Mouse (Mus musculus) neural tube, embryonic 11.5 days (tissue): ENCODE measurements at regions not wholly inside any gene's neighbourhood (a gene's known extent, or its start where the extent isn't known, plus 50 kb on each side); places are given as distances from the start of the nearest gene placed in this dataset.
A peak's percentile ranks its signal among the peaks of the same experiment; 100 is the strongest.

ENCODE experiments used
- ATAC-seq: fragments of 200-750 bp; cut with Nextera tagmentation; 2 replicates; pipeline ENCODE4 v1.8.0; 2017; ENCODE audit warnings: moderate number of reproducible peaks, mild to moderate bottlenecking, moderate TSS enrichment, moderate library complexity; ENCODE audit not compliant: insufficient read depth, low FRiP score, low TSS enrichment
- DNase-seq: peaks from one replicate; pipeline ENCODE4 v3.0.0-alpha.2; 2015; ENCODE audit warnings: low spot score
- H3K27ac ChIP-seq: fragments of 300-500 bp; sonication (generic); 2 replicates; pipeline ENCODE4 v1.5.1; 2014; ENCODE audit warnings: low read depth, mild to moderate bottlenecking, low read length
- H3K27me3 ChIP-seq: fragments of 300-500 bp; sonication (generic); 2 replicates; pipeline ENCODE4 v1.6.1; 2014; ENCODE audit warnings: mild to moderate bottlenecking, low read length, mixed read lengths; ENCODE audit not compliant: control insufficient read depth, insufficient read depth
- H3K36me3 ChIP-seq: fragments of 300-500 bp; sonication (generic); 2 replicates; pipeline ENCODE4 v1.6.1; 2014; ENCODE audit warnings: mild to moderate bottlenecking, low read length, moderate library complexity, mixed read lengths; ENCODE audit not compliant: control insufficient read depth, insufficient read depth
- H3K4me1 ChIP-seq: fragments of 300-500 bp; sonication (generic); 2 replicates; pipeline ENCODE4 v1.6.1; 2014; ENCODE audit warnings: low read length, mixed read lengths; ENCODE audit not compliant: control insufficient read depth, insufficient read depth
- H3K4me2 ChIP-seq: fragments of 300-500 bp; sonication (generic); 2 replicates; pipeline ENCODE4 v1.6.1; 2014; ENCODE audit warnings: low read depth, mild to moderate bottlenecking, moderate library complexity
- H3K4me3 ChIP-seq: fragments of 300-500 bp; sonication (generic); 2 replicates; pipeline ENCODE4 v1.5.1; 2014; ENCODE audit warnings: low read depth, low read length
- H3K9ac ChIP-seq: fragments of 300-500 bp; sonication (generic); 2 replicates; pipeline ENCODE4 v1.6.1; 2014; ENCODE audit warnings: mild to moderate bottlenecking, low read length
- H3K9me3 ChIP-seq: fragments of 300-500 bp; sonication (generic); 2 replicates; pipeline ENCODE4 v1.6.1; 2016; ENCODE audit warnings: low read length; ENCODE audit not compliant: control insufficient read depth
- WGBS: fragments of 180-500 bp; shearing (Covaris S2); extraction: QIAGEN DNeasy Blood & Tissue Kit; methylation state at CpG from one replicate; pipeline ENCODE4 v1.1.7; 2014; 5-methylcytosine and 5-hydroxymethylcytosine counted together

GRCm38 (mm10) chr14:58938601-58938970, 204.1 kb downstream of the 1700129C05Rik start:
- no peaks in the 10 kb centered on the region for H3K9me3 ChIP-seq

GRCm38 (mm10) chr14:58937791-58938600, 204.7 kb downstream of the 1700129C05Rik start:
- WGBS: 48% methylated on average over 12 of the region's 12 CpGs
- ATAC-seq: no peak
- H3K27ac ChIP-seq: no peak overlapping the region

More at GRCm38 (mm10) chr14:58938601-58938970, 204.1 kb downstream of the 1700129C05Rik start:
- Histone ChIP-seq H3K4me3 (no peak overlapping the region), H3K9ac (no peak overlapping the region), H3K27ac (no peak overlapping the region), H3K27me3 (no peaks in the 10 kb centered on the region), H3K36me3 (no peaks in the 10 kb centered on the region), H3K4me1 (peaks cover 4% of the 10 kb centered on the region; the same call in 1 of the 2 replicates), H3K4me2 (no peak overlapping the region)
- DNase-seq (no peak), ATAC-seq (no peak)
- WGBS: 50% methylated on average over 5 of the region's 5 CpGs

DNA sequence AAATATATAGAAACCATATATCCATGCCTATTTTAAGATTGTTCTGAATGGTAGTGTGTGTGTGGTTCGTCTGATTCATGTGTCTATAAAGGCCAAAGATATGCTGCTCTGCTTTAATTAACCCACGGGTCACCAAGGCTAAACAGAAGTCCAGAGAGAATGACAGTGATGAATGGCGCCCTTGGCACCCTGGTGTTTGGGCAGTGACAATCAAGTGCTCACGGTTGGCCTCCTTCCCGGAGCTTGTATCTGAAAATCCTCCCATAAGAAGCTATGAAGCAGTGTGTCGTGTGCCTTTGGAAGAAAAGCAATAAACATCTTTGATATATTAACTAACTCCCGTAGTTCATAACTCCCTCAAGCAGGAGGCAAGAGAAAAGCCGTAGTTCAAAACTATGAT, 205.4 kb downstream of the 1700129C05Rik start:
- H3K4me2 ChIP-seq: no peak overlapping the region
- H3K36me3 ChIP-seq: no peaks in the 10 kb centered on the region
- peak; percentile 55 for DNase-seq
- no peak overlapping the region for H3K27ac ChIP-seq
- WGBS: 18% methylated on average over 8 of the region's 8 CpGs
- no peak for ATAC-seq
- no peak overlapping the region for H3K4me3 ChIP-seq
- peaks cover 4% of the 10 kb centered on the region; the same call in 1 of the 2 replicates for H3K4me1 ChIP-seq
- no peaks in the 10 kb centered on the region for H3K9me3 ChIP-seq
- H3K27me3 ChIP-seq: no peaks in the 10 kb centered on the region
- no peak overlapping the region for H3K9ac ChIP-seq

More at GRCm38 (mm10) chr14:58937791-58938600, 204.7 kb downstream of the 1700129C05Rik start:
- DNase-seq: peak; percentile 11
- H3K4me1 ChIP-seq: peaks cover 4% of the 10 kb centered on the region; the same call in 1 of the 2 replicates
- H3K36me3 ChIP-seq: no peaks in the 10 kb centered on the region
- H3K4me2 ChIP-seq: no peak overlapping the region
- no peak overlapping the region for H3K9ac ChIP-seq
- no peak overlapping the region for H3K4me3 ChIP-seq
- no peaks in the 10 kb centered on the region for H3K9me3 ChIP-seq
- H3K27me3 ChIP-seq: no peaks in the 10 kb centered on the region

DNA sequence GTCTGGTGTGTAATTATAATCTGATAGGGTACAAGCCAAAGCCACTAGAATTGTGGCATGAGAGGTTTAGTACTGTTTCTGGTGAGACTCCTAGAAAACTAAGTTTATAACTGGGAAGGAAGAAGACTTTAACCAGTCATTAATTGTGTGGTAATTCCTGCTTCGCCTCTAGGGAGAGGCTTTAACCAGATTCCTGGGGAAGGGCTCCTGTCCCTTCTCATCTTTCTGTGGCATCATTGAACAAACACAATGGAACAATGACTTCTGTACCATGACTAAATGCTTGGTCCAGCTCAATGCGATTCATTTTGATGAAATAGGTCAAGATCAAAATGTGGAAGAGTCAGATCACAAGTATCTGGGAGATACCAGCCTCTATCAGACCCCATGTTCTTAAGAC, 206.6 kb downstream of the 1700129C05Rik start:
- Histone ChIP-seq H3K27me3 (no peaks in the 10 kb centered on the region), H3K4me3 (no peak overlapping the region), H3K27ac (no peak overlapping the region), H3K4me1 (peaks cover 4% of the 10 kb centered on the region; the same call in 1 of the 2 replicates), H3K36me3 (no peaks in the 10 kb centered on the region), H3K4me2 (no peak overlapping the region), H3K9ac (no peak overlapping the region), H3K9me3 (no peaks in the 10 kb centered on the region)
- 32% methylated on average over 2 of the region's 2 CpGs for WGBS
- ATAC-seq (no peak), DNase-seq (no peak)

GRCm38 (mm10) chr14:58917853-58918252, 224.8 kb downstream of the 1700129C05Rik start:
- H3K27me3 ChIP-seq: no peaks in the 10 kb centered on the region
- whole genome bisulfite sequencing: 73% methylated on average over 9 of the region's 9 CpGs
- ATAC-seq (no peak), DNase-seq (no peak)
- no peaks in the 10 kb centered on the region for H3K9me3 ChIP-seq
- no peak overlapping the region for H3K9ac ChIP-seq
- H3K4me2 ChIP-seq: no peak overlapping the region
- no peak overlapping the region for H3K4me3 ChIP-seq
- H3K4me1 ChIP-seq: no peaks in the 10 kb centered on the region
- H3K27ac ChIP-seq: no peak overlapping the region
- no peaks in the 10 kb centered on the region for H3K36me3 ChIP-seq

DNA sequence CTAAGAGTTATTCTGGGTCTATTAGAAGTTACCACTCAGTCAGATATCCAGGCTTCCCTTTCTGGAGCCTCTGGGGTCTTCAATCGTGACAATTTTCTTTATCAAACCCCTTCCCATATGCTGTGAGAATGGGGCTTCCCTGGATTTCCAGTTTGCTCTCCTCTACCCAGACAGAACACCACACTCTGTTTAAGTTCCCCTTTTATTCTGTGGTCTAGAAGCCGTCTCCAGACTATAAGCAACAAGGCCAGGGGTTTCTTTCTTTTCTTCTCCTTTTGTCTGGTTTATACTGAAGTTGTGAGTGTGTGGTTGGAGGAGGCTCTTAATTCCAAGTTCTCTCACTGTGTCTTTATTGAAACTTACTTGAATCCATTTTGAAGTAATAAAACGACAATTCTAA, 225.5 kb downstream of the 1700129C05Rik start:
- ATAC-seq: no peak
- WGBS: 78% methylated on average over 3 of the region's 3 CpGs
- no peaks in the 10 kb centered on the region for H3K36me3 ChIP-seq

DNA sequence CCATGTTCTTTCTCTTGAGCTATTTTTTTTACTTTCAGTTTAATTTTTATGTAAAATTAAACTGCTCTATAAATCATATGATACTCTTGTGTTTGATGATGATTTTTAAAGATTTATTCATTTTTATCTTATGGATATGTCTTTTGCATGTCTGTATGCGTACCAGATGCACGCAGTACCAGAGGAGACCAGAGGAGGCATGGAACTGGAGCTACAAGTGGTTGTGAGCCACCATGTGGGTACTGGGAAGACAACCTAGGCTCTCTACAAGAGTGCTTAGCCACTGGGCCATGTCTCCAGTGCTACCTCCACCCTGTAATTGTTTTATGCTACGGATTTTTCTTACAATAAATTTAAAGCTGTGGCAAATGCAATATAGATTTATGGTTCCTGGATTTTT, 227.8 kb downstream of the 1700129C05Rik start:
- no peak for ATAC-seq
- H3K4me2 ChIP-seq: no peak overlapping the region
- no peak for DNase-seq
- no peak overlapping the region for H3K27ac ChIP-seq
- H3K36me3 ChIP-seq: no peaks in the 10 kb centered on the region
- 93% methylated on average over 3 of the region's 3 CpGs for WGBS
- no peak overlapping the region for H3K4me3 ChIP-seq
- H3K27me3 ChIP-seq: no peaks in the 10 kb centered on the region
- H3K9me3 ChIP-seq: no peaks in the 10 kb centered on the region
- no peaks in the 10 kb centered on the region for H3K4me1 ChIP-seq
- no peak overlapping the region for H3K9ac ChIP-seq

More for the DNA sequence above, 225.5 kb downstream of the 1700129C05Rik start:
- Histone ChIP-seq H3K27me3 (no peaks in the 10 kb centered on the region), H3K4me3 (no peak overlapping the region), H3K4me1 (no peaks in the 10 kb centered on the region), H3K4me2 (no peak overlapping the region), H3K9ac (no peak overlapping the region), H3K27ac (no peak overlapping the region), H3K9me3 (no peaks in the 10 kb centered on the region)
- no peak for DNase-seq

DNA sequence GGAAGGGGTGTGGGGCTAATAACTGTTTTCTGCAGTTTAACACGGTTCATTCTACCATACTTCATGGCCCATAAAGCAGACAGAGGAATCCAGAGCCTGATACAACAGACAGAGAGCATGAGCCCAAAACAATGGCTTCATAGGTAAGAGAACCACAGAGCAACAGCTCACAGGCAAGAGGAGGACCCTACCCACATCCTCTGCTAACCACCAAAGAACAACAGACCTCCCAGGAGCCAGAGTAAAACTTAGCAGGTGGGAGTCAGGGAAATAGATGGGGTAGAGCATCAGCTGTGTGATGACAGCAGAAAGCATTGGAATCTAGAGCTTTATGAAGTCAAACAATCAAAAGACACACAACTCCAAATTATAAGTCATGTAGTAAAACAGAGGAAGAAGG, 231.8 kb downstream of the 1700129C05Rik start:
- H3K4me3 ChIP-seq: no peak overlapping the region
- 72% methylated on average over 1 of the region's 1 CpGs for WGBS
- no peak for ATAC-seq

DNA sequence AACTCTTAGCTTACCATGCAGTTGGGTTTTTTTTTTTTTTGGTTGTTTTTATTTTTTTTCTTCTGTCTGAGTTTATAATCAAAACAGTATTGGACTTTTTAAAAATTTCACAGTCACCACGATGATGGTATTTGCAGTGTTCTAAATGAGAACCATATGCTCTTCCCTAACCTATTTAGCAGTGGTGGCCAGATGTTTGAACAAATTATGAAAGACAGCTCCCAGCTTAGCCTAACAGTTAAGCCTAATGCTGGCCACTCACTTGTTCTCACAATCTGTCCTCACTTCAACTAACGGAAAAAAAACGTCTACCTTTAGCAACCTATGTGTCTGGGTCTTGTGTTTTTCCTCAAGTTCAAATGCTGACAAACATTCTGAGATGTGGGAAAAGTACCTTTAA, 234.8 kb downstream of the 1700129C05Rik start:
- DNase-seq (no peak), ATAC-seq (no peak)
- Histone ChIP-seq H3K4me3 (no peak overlapping the region), H3K36me3 (no peaks in the 10 kb centered on the region), H3K4me2 (no peak overlapping the region), H3K9ac (no peak overlapping the region), H3K27me3 (no peaks in the 10 kb centered on the region), H3K27ac (no peak overlapping the region), H3K4me1 (no peaks in the 10 kb centered on the region), H3K9me3 (no peaks in the 10 kb centered on the region)
- WGBS: 71% methylated on average over 3 of the region's 3 CpGs

More for the DNA sequence above, 231.8 kb downstream of the 1700129C05Rik start:
- Histone ChIP-seq H3K4me1 (no peaks in the 10 kb centered on the region), H3K4me2 (no peak overlapping the region), H3K27me3 (no peaks in the 10 kb centered on the region), H3K9me3 (no peaks in the 10 kb centered on the region), H3K27ac (no peak overlapping the region), H3K36me3 (no peaks in the 10 kb centered on the region), H3K9ac (no peak overlapping the region)
- DNase-seq: no peak
